Mouse (Mus musculus) neural tube, embryonic 14.5 days (tissue): ENCODE data around the gene Il1rap. TPM values are rescaled to one million over a fixed set of nuclear protein-coding genes. Genes with fewer than 3 reads are reported as not detected.

Source experiments
- ATAC-seq: fragments of 200-750 bp; cut with Nextera tagmentation; 2 replicates; pipeline ENCODE4 v1.8.0; 2017; ENCODE audit warnings: low read depth, mild to moderate bottlenecking, moderate TSS enrichment, moderate library complexity
- H3K27ac ChIP-seq: fragments of 300-500 bp; sonication (generic); 2 replicates; pipeline ENCODE4 v1.5.1; 2014; ENCODE audit warnings: low read depth, mild to moderate bottlenecking, control low read depth, low read length, moderate library complexity, mixed read lengths
- H3K27me3 ChIP-seq: fragments of 300-500 bp; sonication (generic); 2 replicates; pipeline ENCODE4 v1.6.1; 2014; ENCODE audit warnings: low read length; ENCODE audit not compliant: control insufficient read depth, insufficient read depth
- H3K36me3 ChIP-seq: fragments of 300-500 bp; sonication (generic); 2 replicates; pipeline ENCODE4 v1.6.1; 2014; ENCODE audit warnings: low read length, mixed read lengths; ENCODE audit not compliant: control insufficient read depth, insufficient read depth
- H3K4me1 ChIP-seq: fragments of 300-500 bp; sonication (generic); 2 replicates; pipeline ENCODE4 v1.6.1; 2014; ENCODE audit warnings: low read length; ENCODE audit not compliant: control insufficient read depth, insufficient read depth
- H3K4me2 ChIP-seq: fragments of 300-500 bp; sonication (generic); 2 replicates; pipeline ENCODE4 v1.6.1; 2014; ENCODE audit warnings: mild to moderate bottlenecking, low read depth, low read length, control low read depth
- H3K4me3 ChIP-seq: fragments of 300-500 bp; sonication (generic); 2 replicates; pipeline ENCODE4 v1.5.1; 2014; ENCODE audit warnings: low read depth, low read length, control low read depth, mixed read lengths
- H3K9ac ChIP-seq: fragments of 300-500 bp; sonication (generic); replicated peaks from 2 replicates; pipeline ENCODE4 v1.6.1; 2014; ENCODE audit warnings: low read depth, mild to moderate bottlenecking, control low read depth, low read length, mixed read lengths
- H3K9me3 ChIP-seq: fragments of 300-500 bp; sonication (generic); 2 replicates; pipeline ENCODE4 v1.6.1; 2016; ENCODE audit warnings: low read length; ENCODE audit not compliant: control insufficient read depth
- WGBS: fragments of 180-500 bp; shearing (Covaris S2); extraction: QIAGEN DNeasy Blood & Tissue Kit; methylation state at CpG from one replicate; pipeline ENCODE4 v1.1.7; 2014; 5-methylcytosine and 5-hydroxymethylcytosine counted together
- polyA plus RNA-seq: library from polyadenylated mRNA; unstranded; fragments of >200 nt; fragmentation: Nextera tagmentation; extraction: Ambion mirVana; gene quantifications from 2 replicates; pipeline ENCODE4 v1.2.1, GENCODE M21; 2014

The Il1rap gene
- polyA plus RNA-seq: 11.9 and 13.2 TPM in 2 replicates

- peak; percentile 97 for ATAC-seq
- Histone ChIP-seq H3K9me3 (no peaks in the 10 kb centered on the region), H3K27me3 (no peaks in the 10 kb centered on the region), H3K36me3 (no peaks in the 10 kb centered on the region), H3K4me3 (peak within 1 kb of the TSS; percentile 56), H3K27ac (0 out of 2 replicates have a peak within 1 kb of the TSS, but pooled peaks have one; percentile 4), H3K4me2 (peak within 1 kb of the TSS; percentile 70), H3K4me1 (peaks cover 4% of the 10 kb centered on the region; the same call in 1 of the 2 replicates), H3K9ac (peak within 1 kb of the TSS; percentile 55)
- WGBS: 3% methylated on average over 51 of the region's 51 CpGs
Observed at GRCm38 (mm10) chr16:26581048-26581912, at the start of gene Il1rap. Gene Il1rap, plus strand, starts transcription at chr16:26581704.

- H3K27me3 ChIP-seq: no peaks in the 10 kb centered on the region
- no peak overlapping the region for H3K9ac ChIP-seq
- ATAC-seq: no peak
- no peaks in the 10 kb centered on the region for H3K9me3 ChIP-seq
- no peak overlapping the region for H3K4me3 ChIP-seq
- H3K36me3 ChIP-seq: no peaks in the 10 kb centered on the region
- H3K27ac ChIP-seq: no peak overlapping the region
- WGBS: 78% methylated on average over 1 of the region's 1 CpGs
- H3K4me2 ChIP-seq: no peak overlapping the region
- H3K4me1 ChIP-seq: 0 out of 2 replicates have a peak, but pooled peaks cover 2% of the 10 kb centered on the region
Observed at GRCm38 (mm10) chr16:26532287-26532686, 49.2 kb upstream of the Il1rap start.

- ATAC-seq: peak; percentile 73
- Histone ChIP-seq H3K27ac (no peak overlapping the region), H3K27me3 (no peaks in the 10 kb centered on the region), H3K4me1 (0 out of 2 replicates have a peak, but pooled peaks cover 9% of the 10 kb centered on the region), H3K9ac (no peak overlapping the region), H3K36me3 (no peaks in the 10 kb centered on the region), H3K4me2 (peak overlapping the region; percentile 16; the same call in 1 of the 2 replicates), H3K4me3 (no peak overlapping the region), H3K9me3 (no peaks in the 10 kb centered on the region)
- 8% methylated on average over 7 of the region's 7 CpGs for WGBS
Observed at GRCm38 (mm10) chr16:26546170-26546878, 35.2 kb upstream of the Il1rap start.

- no peak overlapping the region for H3K9ac ChIP-seq
- 48% methylated on average over 1 of the region's 1 CpGs for WGBS
- H3K27ac ChIP-seq: no peak overlapping the region
- ATAC-seq: peak; percentile 74
- H3K27me3 ChIP-seq: no peaks in the 10 kb centered on the region
- no peaks in the 10 kb centered on the region for H3K36me3 ChIP-seq
- 0 out of 2 replicates have a peak, but pooled peaks cover 9% of the 10 kb centered on the region for H3K4me1 ChIP-seq
- H3K9me3 ChIP-seq: no peaks in the 10 kb centered on the region
- H3K4me2 ChIP-seq: no peak overlapping the region; the same call in 1 of the 2 replicates
- H3K4me3 ChIP-seq: no peak overlapping the region
Observed at GRCm38 (mm10) chr16:26546879-26547206, 34.7 kb upstream of the Il1rap start.

- H3K9ac ChIP-seq: no peak overlapping the region
- H3K4me2 ChIP-seq: no peak overlapping the region
- H3K9me3 ChIP-seq: no peaks in the 10 kb centered on the region
- H3K27ac ChIP-seq: no peak overlapping the region
- H3K27me3 ChIP-seq: no peaks in the 10 kb centered on the region
- no peak overlapping the region for H3K4me3 ChIP-seq
- 90% methylated on average over 2 of the region's 2 CpGs for WGBS
- H3K36me3 ChIP-seq: no peaks in the 10 kb centered on the region
- ATAC-seq: no peak
- 0 out of 2 replicates have a peak, but pooled peaks cover 9% of the 10 kb centered on the region for H3K4me1 ChIP-seq
Observed at GRCm38 (mm10) chr16:26549221-26549620, 32.3 kb upstream of the Il1rap start.

GRCm38 (mm10) chr16:26552234-26552633, 29.3 kb upstream of the Il1rap start:
- H3K9me3 ChIP-seq: no peaks in the 10 kb centered on the region
- no peaks in the 10 kb centered on the region for H3K36me3 ChIP-seq
- no peaks in the 10 kb centered on the region for H3K27me3 ChIP-seq
- no peak for ATAC-seq
- 80% methylated on average over 3 of the region's 3 CpGs for WGBS
- H3K4me1 ChIP-seq: 0 out of 2 replicates have a peak, but pooled peaks cover 2% of the 10 kb centered on the region
- no peak overlapping the region for H3K4me2 ChIP-seq
- H3K27ac ChIP-seq: no peak overlapping the region
- no peak overlapping the region for H3K4me3 ChIP-seq
- H3K9ac ChIP-seq: no peak overlapping the region

GRCm38 (mm10) chr16:26558797-26559196, 22.7 kb upstream of the Il1rap start:
- ATAC-seq: no peak
- H3K9me3 ChIP-seq: no peaks in the 10 kb centered on the region
- H3K27me3 ChIP-seq: no peaks in the 10 kb centered on the region
- no peak overlapping the region for H3K9ac ChIP-seq
- H3K27ac ChIP-seq: no peak overlapping the region
- H3K4me3 ChIP-seq: no peak overlapping the region
- WGBS: 80% methylated on average over 1 of the region's 1 CpGs
- H3K4me2 ChIP-seq: no peak overlapping the region
- H3K36me3 ChIP-seq: no peaks in the 10 kb centered on the region
- no peaks in the 10 kb centered on the region for H3K4me1 ChIP-seq

GRCm38 (mm10) chr16:26561743-26562142, 19.8 kb upstream of the Il1rap start:
- H3K27ac ChIP-seq: no peak overlapping the region
- no peak for ATAC-seq
- WGBS: 11% methylated on average over 2 of the region's 2 CpGs

GRCm38 (mm10) chr16:26562771-26563170, 18.7 kb upstream of the Il1rap start:
- Histone ChIP-seq H3K4me3 (no peak overlapping the region), H3K27me3 (no peaks in the 10 kb centered on the region), H3K36me3 (no peaks in the 10 kb centered on the region), H3K4me1 (no peaks in the 10 kb centered on the region), H3K4me2 (no peak overlapping the region), H3K9ac (no peak overlapping the region), H3K9me3 (no peaks in the 10 kb centered on the region), H3K27ac (no peak overlapping the region)
- WGBS: 86% methylated on average over 2 of the region's 2 CpGs
- no peak for ATAC-seq

More at GRCm38 (mm10) chr16:26561743-26562142, 19.8 kb upstream of the Il1rap start:
- Histone ChIP-seq H3K9ac (no peak overlapping the region), H3K4me2 (no peak overlapping the region), H3K27me3 (no peaks in the 10 kb centered on the region), H3K4me1 (no peaks in the 10 kb centered on the region), H3K9me3 (no peaks in the 10 kb centered on the region), H3K36me3 (no peaks in the 10 kb centered on the region), H3K4me3 (no peak overlapping the region)
